Mouse (Mus musculus) heart, postnatal 10 days (tissue): Measurements from ENCODE around the gene Cops3. TPM values are rescaled to one million over a fixed set of nuclear protein-coding genes. Genes with fewer than 3 reads are reported as not detected.

Experiments used
- DNase-seq, 2 experiments: peaks; one replicate each; pipeline ENCODE4 v3.0.0; 2021
- intact Hi-C: fragments of 180-260 bp; cut with DNase I; formaldehyde crosslinking; loops from one replicate; pipeline ENCODE4 v1.15.1; 2025
- total RNA-seq, 2 experiments: library from RNA; stranded (reverse); gene quantifications; 2 replicates each; pipeline ENCODE4 v1.2.3; 2021

The Cops3 gene
- total RNA-seq, 2 experiments from 2014 or later: 71.3 to 71.9 TPM

- intact Hi-C loops: loop anchor here (2.0 kb wide), 1 partner anchor 29 kb away; no protein-coding TSS in a partner anchor
Observed at GRCm38 (mm10) chr11:59779406-59779805, 60.2 kb downstream of the Cops3 start.

GRCm38 (mm10) chr11:59778874-59779223 lies 60.8 kb downstream of the Cops3 start:
- intact Hi-C loops: loop anchor here (2.0 kb wide), 1 partner anchor 30 kb away; no protein-coding TSS in a partner anchor
- no peak for DNase-seq

More at GRCm38 (mm10) chr11:59779406-59779805, 60.2 kb downstream of the Cops3 start:
- no peak for DNase-seq

GRCm38 (mm10) chr11:59778181-59778873 lies 61.3 kb downstream of the Cops3 start:
- DNase-seq: peak; percentile 76 to 91
- intact Hi-C loops: loop anchor here (2.0 kb wide), 1 partner anchor 30 kb away; no protein-coding TSS in a partner anchor

GRCm38 (mm10) chr11:59777259-59777658 lies 62.4 kb downstream of the Cops3 start:
- intact Hi-C loops: no loop called here
- no peak for DNase-seq

- intact Hi-C loops: no loop called here
- no peak for DNase-seq
Observed at GRCm38 (mm10) chr11:59775435-59776148, 64.0 kb downstream of the Cops3 start.

GRCm38 (mm10) chr11:59774522-59774921 lies 65.1 kb downstream of the Cops3 start:
- DNase-seq: no peak
- intact Hi-C loops: no loop called here

GRCm38 (mm10) chr11:59772902-59773301 lies 66.7 kb downstream of the Cops3 start:
- intact Hi-C loops: no loop called here
- no peak for DNase-seq

- intact Hi-C loops: no loop called here
- no peak for DNase-seq
Observed at GRCm38 (mm10) chr11:59772291-59772690, 67.3 kb downstream of the Cops3 start.

GRCm38 (mm10) chr11:59770753-59771152 lies 68.9 kb downstream of the Cops3 start:
- no peak for DNase-seq
- intact Hi-C loops: no loop called here

GRCm38 (mm10) chr11:59769738-59770137 lies 69.9 kb downstream of the Cops3 start:
- intact Hi-C loops: no loop called here
- DNase-seq: no peak

GRCm38 (mm10) chr11:59769307-59769706 lies 70.3 kb downstream of the Cops3 start:
- intact Hi-C loops: no loop called here
- no peak for DNase-seq

Other genes starting within 250 kb of the Cops3 start
- not detected for gene Olfr223, start 246.5 kb downstream of the Cops3 start, total RNA-seq
- gene Mprip, start 178.5 kb downstream of the Cops3 start, total RNA-seq: 100 to 1,000 TPM; 210 to 229 TPM
- gene Pld6, start 52.2 kb downstream of the Cops3 start, total RNA-seq: 1 to 10 TPM in 1 of 2 experiments, under 1 TPM in 1; 0.82 to 1.9 TPM
- gene Flcn, start 29.8 kb downstream of the Cops3 start, total RNA-seq: 10 to 100 TPM; 33.6 to 38.1 TPM
- gene Nt5m, start 391 bp downstream of the Cops3 start, total RNA-seq: 10 to 100 TPM; 27.3 to 27.4 TPM
- 10 to 100 TPM; 24.3 to 24.4 TPM for gene Med9, start 108.4 kb upstream of the Cops3 start, total RNA-seq
- gene Rasd1, start 125.1 kb upstream of the Cops3 start, total RNA-seq: 10 to 100 TPM in 1 of 2 experiments, 1 to 10 TPM in 1; 7.3 to 12.4 TPM
- 1 to 10 TPM in 1 of 2 experiments, under 1 TPM in 1; 0.77 to 2.5 TPM for gene Pemt, start 206.7 kb upstream of the Cops3 start, total RNA-seq